Mouse (Mus musculus): Measurements from ENCODE around the gene Lrrc66. TPM values are rescaled to one million over a fixed set of nuclear protein-coding genes. Genes with fewer than 3 reads are reported as not detected.
A peak's percentile ranks its signal among the peaks of the same experiment; 100 is the strongest.

The Lrrc66 gene
- total and polyA plus RNA-seq, 2 experiments, result not detected

- WGBS, result 2% methylated on average over 4 of the region's 4 CpGs
- no peak for DNase-seq (ENCODE audit: extremely low read depth, low read depth, low spot score)
- no peak overlapping the region for H3K4me3 ChIP-seq (ENCODE audit: insufficient read depth, low read depth, low read length)
- no peak overlapping the region for H3K9ac ChIP-seq (ENCODE audit: low read depth, low read length)
- H3K79me2 ChIP-seq (ENCODE audit: control insufficient read depth, insufficient read depth, low read length), result no peaks in the 10 kb centered on the region
- no peak overlapping the region for H3K27ac ChIP-seq (replicated peaks; ENCODE audit: insufficient read depth, low read depth, low read length)
- H3K36me3 ChIP-seq (ENCODE audit: control insufficient read depth, insufficient read depth, low read length), result no peaks in the 10 kb centered on the region
- peaks cover 16% of the 10 kb centered on the region for H3K27me3 ChIP-seq (ENCODE audit: control insufficient read depth, insufficient read depth, low read length)
- no peak for TF ChIP-seq CTCF (IDR thresholded peaks at IDR 0.05; ENCODE audit: low read depth, low read length)
- no peak for TF ChIP-seq POLR2A (IDR thresholded peaks at IDR 0.05; ENCODE audit: extremely low read depth, insufficient read depth, low read length)
- H3K4me1 ChIP-seq (ENCODE audit: control insufficient read depth, insufficient read depth, low read length), result peaks cover 6% of the 10 kb centered on the region
Observed at GRCm38 (mm10) chr5:73651855-73652201, 19.5 kb upstream of the Lrrc66 start.

GRCm38 (mm10) chr5:73651061-73651854, 18.9 kb upstream of the Lrrc66 start, which contains the start of gene Spata18:
Gene Spata18, plus strand, starts transcription at chr5:73651379.
- Histone ChIP-seq H3K36me3 (ENCODE audit: control insufficient read depth, insufficient read depth, low read length) (no peaks in the 10 kb centered on the region), H3K4me1 (ENCODE audit: control insufficient read depth, insufficient read depth, low read length) (peaks cover 6% of the 10 kb centered on the region), H3K9ac (ENCODE audit: low read depth, low read length) (peak within 1 kb of the TSS; percentile 2; the same call in 1 of the 2 replicates), H3K27me3 (ENCODE audit: control insufficient read depth, insufficient read depth, low read length) (peaks cover 16% of the 10 kb centered on the region), H3K79me2 (ENCODE audit: control insufficient read depth, insufficient read depth, low read length) (no peaks in the 10 kb centered on the region), H3K27ac (replicated peaks; ENCODE audit: insufficient read depth, low read depth, low read length) (no peak within 1 kb of the TSS), H3K4me3 (ENCODE audit: insufficient read depth, low read depth, low read length) (peak within 1 kb of the TSS; percentile 57)
- DNase-seq (ENCODE audit: extremely low read depth, low read depth, low spot score), result no peak
- TF ChIP-seq POLR2A (IDR thresholded peaks at IDR 0.05; ENCODE audit: extremely low read depth, insufficient read depth, low read length) (no peak), CTCF (IDR thresholded peaks at IDR 0.05; ENCODE audit: low read depth, low read length) (no peak)
- WGBS, result 1% methylated on average over 57 of the region's 57 CpGs

- peaks cover 6% of the 10 kb centered on the region for H3K4me1 ChIP-seq (ENCODE audit: control insufficient read depth, insufficient read depth, low read length)
- H3K9ac ChIP-seq (ENCODE audit: low read depth, low read length), result no peak overlapping the region
- no peaks in the 10 kb centered on the region for H3K79me2 ChIP-seq (ENCODE audit: control insufficient read depth, insufficient read depth, low read length)
- peak overlapping the region; percentile 57 for H3K4me3 ChIP-seq (ENCODE audit: insufficient read depth, low read depth, low read length)
- no peak overlapping the region for H3K27ac ChIP-seq (replicated peaks; ENCODE audit: insufficient read depth, low read depth, low read length)
- 3% methylated on average over 15 of the region's 15 CpGs for WGBS
- DNase-seq (ENCODE audit: extremely low read depth, low read depth, low spot score), result no peak
- H3K36me3 ChIP-seq (ENCODE audit: control insufficient read depth, insufficient read depth, low read length), result no peaks in the 10 kb centered on the region
- no peak for TF ChIP-seq CTCF (IDR thresholded peaks at IDR 0.05; ENCODE audit: low read depth, low read length)
- TF ChIP-seq POLR2A (IDR thresholded peaks at IDR 0.05; ENCODE audit: extremely low read depth, insufficient read depth, low read length), result no peak
- H3K27me3 ChIP-seq (ENCODE audit: control insufficient read depth, insufficient read depth, low read length), result peaks cover 19% of the 10 kb centered on the region
Observed at GRCm38 (mm10) chr5:73650365-73650964, 18.1 kb upstream of the Lrrc66 start.

- Histone ChIP-seq H3K27ac (replicated peaks; ENCODE audit: insufficient read depth, low read depth, low read length) (no peak within 1 kb of the TSS), H3K27me3 (ENCODE audit: control insufficient read depth, insufficient read depth, low read length) (peaks cover 19% of the 10 kb centered on the region), H3K9ac (ENCODE audit: low read depth, low read length) (peak within 1 kb of the TSS; percentile 77), H3K36me3 (ENCODE audit: control insufficient read depth, insufficient read depth, low read length) (no peaks in the 10 kb centered on the region), H3K4me1 (ENCODE audit: control insufficient read depth, insufficient read depth, low read length) (peaks cover 6% of the 10 kb centered on the region), H3K79me2 (ENCODE audit: control insufficient read depth, insufficient read depth, low read length) (no peaks in the 10 kb centered on the region), H3K4me3 (ENCODE audit: insufficient read depth, low read depth, low read length) (peak within 1 kb of the TSS; percentile 77)
- TF ChIP-seq CTCF (IDR thresholded peaks at IDR 0.05; ENCODE audit: low read depth, low read length), result no peak
- 2% methylated on average over 53 of the region's 62 CpGs for WGBS
- DNase-seq (ENCODE audit: extremely low read depth, low read depth, low spot score), result peak; percentile 19
Observed at GRCm38 (mm10) chr5:73647261-73647900, 15.1 kb upstream of the Lrrc66 start, which contains the start of gene Sgcb. Gene Sgcb, minus strand, starts transcription at chr5:73647790.

- no peaks in the 10 kb centered on the region for H3K36me3 ChIP-seq (ENCODE audit: control insufficient read depth, insufficient read depth, low read length)
- no peaks in the 10 kb centered on the region for H3K4me1 ChIP-seq (ENCODE audit: control insufficient read depth, insufficient read depth, low read length)
- H3K4me3 ChIP-seq (ENCODE audit: insufficient read depth, low read depth, low read length), result no peak overlapping the region
- no peak for DNase-seq (ENCODE audit: extremely low read depth, low read depth, low spot score)
- H3K27ac ChIP-seq (replicated peaks; ENCODE audit: insufficient read depth, low read depth, low read length), result no peak overlapping the region
- no peaks in the 10 kb centered on the region for H3K79me2 ChIP-seq (ENCODE audit: control insufficient read depth, insufficient read depth, low read length)
- no peak overlapping the region for H3K9ac ChIP-seq (ENCODE audit: low read depth, low read length)
- 92% methylated on average over 4 of the region's 4 CpGs for whole genome bisulfite sequencing
- H3K27me3 ChIP-seq (ENCODE audit: control insufficient read depth, insufficient read depth, low read length), result peaks cover 3% of the 10 kb centered on the region; the same call in 1 of the 2 replicates
- TF ChIP-seq CTCF (IDR thresholded peaks at IDR 0.05; ENCODE audit: low read depth, low read length) (peak; percentile 39; the same call in 1 of the 2 replicates), POLR2A (IDR thresholded peaks at IDR 0.05; ENCODE audit: extremely low read depth, insufficient read depth, low read length) (no peak)
Observed at GRCm38 (mm10) chr5:73642091-73642490, 9.8 kb upstream of the Lrrc66 start.
